Mouse (Mus musculus) thymus, adult 2 months (tissue): ENCODE results near the gene Cox4i1.

Experiments
- CTCF ChIP-seq: fragments of 200-500 bp; IDR thresholded peaks from 2 replicates; pipeline ENCODE4 v1.5.1; 2012; ENCODE audit warnings: mild to moderate bottlenecking, control low read depth, low read length, moderate library complexity, borderline replicate concordance; ENCODE audit not compliant: control insufficient read depth, poor library complexity, insufficient read depth; ENCODE audit errors: extremely low read depth
- POLR2A ChIP-seq: fragments of 200-500 bp; IDR thresholded peaks from 2 replicates; pipeline ENCODE4 v1.6.1; 2012; ENCODE audit warnings: mild to moderate bottlenecking, low read length, control low read depth, moderate library complexity; ENCODE audit not compliant: control insufficient read depth, poor library complexity, insufficient read depth; ENCODE audit errors: extremely low read depth

- no peak for TF ChIP-seq POLR2A
- TF ChIP-seq CTCF = peak; percentile 79; the same call in 1 of the 2 replicates
These were observed 55.0 kb downstream of the Cox4i1 start for GRCm38 (mm10) chr8:120723025-120723424.
